Mouse (Mus musculus) heart, embryonic 15.5 days (tissue): Measurements from ENCODE around the gene Ggta1. TPM values are rescaled to one million over a fixed set of nuclear protein-coding genes. Genes with fewer than 3 reads are reported as not detected.
"Not testable (repeated sequence)": the region's sequence is repeated elsewhere in the genome, so short reads cannot be mapped to it uniquely, and the experiment has no call there.

Source experiments
- ATAC-seq: fragments of 200-750 bp; cut with Nextera tagmentation; replicated peaks from 2 replicates; pipeline ENCODE4 v1.8.0; 2017; ENCODE audit warnings: low read depth, moderate TSS enrichment; ENCODE audit not compliant: insufficient number of reproducible peaks, insufficient read depth, low FRiP score
- H3K27ac ChIP-seq: fragments of 300-500 bp; sonication (generic); 2 replicates; pipeline ENCODE4 v1.5.1; 2015; ENCODE audit warnings: mild to moderate bottlenecking, inconsistent platforms
- H3K27me3 ChIP-seq: fragments of 300-500 bp; sonication (generic); 2 replicates; pipeline ENCODE4 v1.6.1; 2015; ENCODE audit warnings: inconsistent platforms
- H3K36me3 ChIP-seq: fragments of 300-500 bp; sonication (generic); 2 replicates; pipeline ENCODE4 v1.6.1; 2015; ENCODE audit warnings: mild to moderate bottlenecking, inconsistent platforms
- H3K4me1 ChIP-seq: fragments of 300-500 bp; sonication (generic); replicated peaks from 2 replicates; pipeline ENCODE4 v1.6.1; 2015; ENCODE audit warnings: inconsistent platforms
- H3K4me2 ChIP-seq: fragments of 300-500 bp; sonication (generic); 2 replicates; pipeline ENCODE4 v1.6.1; 2015; ENCODE audit warnings: inconsistent platforms, mild to moderate bottlenecking, moderate library complexity
- H3K4me3 ChIP-seq: fragments of 300-500 bp; sonication (generic); 2 replicates; pipeline ENCODE4 v1.5.1; 2015; ENCODE audit warnings: mild to moderate bottlenecking, inconsistent platforms
- H3K9ac ChIP-seq: fragments of 300-500 bp; sonication (generic); 2 replicates; pipeline ENCODE4 v1.6.1; 2015; ENCODE audit warnings: mild to moderate bottlenecking, inconsistent platforms
- H3K9me3 ChIP-seq: fragments of 300-500 bp; sonication (generic); replicated peaks from 2 replicates; pipeline ENCODE4 v1.6.1; 2016; ENCODE audit warnings: inconsistent platforms
- WGBS: fragments of 180-500 bp; shearing (Covaris S2); methylation state at CpG from one replicate; pipeline ENCODE4 v1.1.7; 2015; ENCODE audit warnings: mixed read lengths; 5-methylcytosine and 5-hydroxymethylcytosine counted together
- polyA plus RNA-seq: library from polyadenylated mRNA; unstranded; fragments of >200 nt; fragmentation: Nextera tagmentation; extraction: Ambion mirVana; gene quantifications from 2 replicates; pipeline ENCODE4 v1.2.1, GENCODE M21; 2015

The Ggta1 gene
- polyA plus RNA-seq, 1 experiment from 2014 or later = 27.4 TPM

DNA sequence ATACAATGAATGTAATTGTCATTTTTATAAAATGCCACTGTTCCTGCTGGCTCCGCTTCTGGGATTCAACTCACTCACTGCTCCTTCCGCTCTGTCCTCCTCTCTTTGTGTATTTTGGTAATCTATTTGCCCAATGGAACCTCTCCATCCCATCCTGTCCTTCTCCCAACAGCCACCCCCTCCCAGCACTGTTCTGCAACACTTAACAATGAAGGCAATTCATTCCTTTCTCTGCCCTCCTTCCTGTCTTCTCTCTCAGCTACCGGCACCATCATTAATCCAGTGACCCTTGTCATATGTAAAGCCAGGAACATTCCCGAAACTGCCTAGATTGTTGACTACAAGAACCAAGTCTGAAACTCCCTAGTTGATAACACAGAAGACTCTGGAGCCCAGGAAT is 4.6 kb downstream of the Ggta1 start:
- no peaks in the 10 kb centered on the region for H3K36me3 ChIP-seq
- H3K4me2 ChIP-seq = no peak overlapping the region
- H3K9me3 ChIP-seq = no peaks in the 10 kb centered on the region
- no peaks in the 10 kb centered on the region for H3K27me3 ChIP-seq
- no peak for ATAC-seq
- WGBS = 81% methylated on average over 4 of the region's 4 CpGs
- H3K9ac ChIP-seq = no peak overlapping the region
- no peak overlapping the region for H3K4me3 ChIP-seq
- no peak overlapping the region; the same call in 1 of the 2 replicates for H3K27ac ChIP-seq
- peaks cover 27% of the 10 kb centered on the region for H3K4me1 ChIP-seq

DNA sequence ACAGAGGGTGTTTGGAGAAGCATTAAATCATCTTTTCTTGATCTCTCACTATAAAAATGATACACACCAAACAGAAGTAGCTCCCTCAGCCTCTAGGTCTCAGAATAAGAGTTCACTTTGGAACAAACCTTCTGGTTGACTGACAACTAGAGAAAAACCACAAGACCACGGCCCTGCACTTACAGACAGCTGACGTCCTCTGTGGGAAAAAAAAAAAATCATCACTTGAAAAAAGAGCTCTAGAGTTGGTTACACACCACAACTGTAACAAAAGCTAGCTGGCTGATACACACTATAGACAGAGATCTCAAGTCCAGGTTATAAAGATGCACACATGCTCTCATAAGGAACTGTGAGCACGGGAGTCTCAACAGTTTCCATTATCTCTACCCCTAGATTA is 9.3 kb downstream of the Ggta1 start:
- no peak overlapping the region for H3K4me2 ChIP-seq
- no peak for ATAC-seq
- WGBS = 71% methylated on average over 3 of the region's 3 CpGs
- no peak overlapping the region for H3K9ac ChIP-seq
- no peaks in the 10 kb centered on the region for H3K27me3 ChIP-seq
- no peak overlapping the region; the same call in 1 of the 2 replicates for H3K27ac ChIP-seq
- no peaks in the 10 kb centered on the region for H3K36me3 ChIP-seq
- H3K4me1 ChIP-seq = peaks cover 27% of the 10 kb centered on the region
- H3K9me3 ChIP-seq = no peaks in the 10 kb centered on the region
- no peak overlapping the region for H3K4me3 ChIP-seq

DNA sequence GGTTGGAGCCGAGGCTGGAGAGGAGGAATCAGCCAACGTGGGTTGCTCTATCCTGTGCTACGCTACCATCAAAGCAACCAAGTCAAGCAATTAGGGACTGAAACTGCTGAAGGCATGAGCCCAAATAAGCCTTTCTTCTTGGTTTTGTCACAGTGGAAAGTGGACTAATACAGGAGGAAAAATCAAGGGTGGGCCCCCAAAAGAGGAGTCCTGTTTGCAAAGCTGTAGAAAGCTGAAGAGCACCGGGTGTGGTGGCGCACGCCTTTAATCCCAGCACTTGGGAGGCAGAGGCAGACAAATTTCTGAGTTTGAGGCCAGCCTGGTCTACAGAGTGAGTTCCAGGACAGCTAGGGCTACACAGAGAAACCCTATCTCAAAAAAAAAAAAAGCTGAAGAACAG is 10.3 kb downstream of the Ggta1 start:
- 92% methylated on average over 6 of the region's 6 CpGs for WGBS
- ATAC-seq = not testable (repeated sequence)

DNA sequence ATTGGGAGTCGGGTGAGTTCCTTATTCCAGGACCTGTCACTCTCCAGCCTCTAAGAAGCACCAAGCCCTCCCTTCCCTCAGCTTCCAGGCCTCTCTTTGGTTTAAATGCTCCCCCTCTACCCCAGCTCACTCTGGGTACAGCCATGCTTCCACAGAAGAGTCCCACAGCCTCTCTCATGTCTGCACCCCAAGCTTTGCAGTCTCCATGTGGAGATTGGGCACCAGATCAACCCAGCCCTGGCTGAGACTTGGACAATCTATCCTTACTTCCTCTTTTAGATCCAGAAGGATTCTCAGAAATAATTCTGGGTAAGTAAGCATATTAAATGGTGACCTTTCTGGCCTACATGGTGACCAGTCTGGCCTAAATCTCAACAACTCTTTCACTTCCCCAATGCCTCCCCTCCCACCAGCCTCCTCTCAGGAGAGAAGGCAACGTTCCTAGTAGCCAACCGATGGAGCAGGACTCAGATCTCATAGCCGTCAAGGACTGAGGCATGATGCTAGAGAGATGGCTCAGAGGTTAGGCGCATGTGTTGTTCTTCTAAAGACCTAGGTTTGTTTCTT is 11.5 kb downstream of the Ggta1 start:
- no peak overlapping the region for H3K9ac ChIP-seq
- WGBS = 83% methylated on average over 5 of the region's 5 CpGs
- H3K36me3 ChIP-seq = no peaks in the 10 kb centered on the region
- no peaks in the 10 kb centered on the region for H3K27me3 ChIP-seq
- H3K4me1 ChIP-seq = peaks cover 44% of the 10 kb centered on the region
- no peaks in the 10 kb centered on the region for H3K9me3 ChIP-seq
- H3K4me3 ChIP-seq = no peak overlapping the region
- H3K27ac ChIP-seq = no peak overlapping the region
- no peak overlapping the region for H3K4me2 ChIP-seq
- no peak for ATAC-seq

More for the DNA sequence above, 10.3 kb downstream of the Ggta1 start:
- H3K9ac ChIP-seq, H3K9me3 ChIP-seq, H3K27ac ChIP-seq, H3K4me2 ChIP-seq, H3K27me3 ChIP-seq, H3K4me3 ChIP-seq, H3K36me3 ChIP-seq: not testable (repeated sequence)
- H3K4me1 ChIP-seq = peaks cover 33% of the 10 kb centered on the region

DNA sequence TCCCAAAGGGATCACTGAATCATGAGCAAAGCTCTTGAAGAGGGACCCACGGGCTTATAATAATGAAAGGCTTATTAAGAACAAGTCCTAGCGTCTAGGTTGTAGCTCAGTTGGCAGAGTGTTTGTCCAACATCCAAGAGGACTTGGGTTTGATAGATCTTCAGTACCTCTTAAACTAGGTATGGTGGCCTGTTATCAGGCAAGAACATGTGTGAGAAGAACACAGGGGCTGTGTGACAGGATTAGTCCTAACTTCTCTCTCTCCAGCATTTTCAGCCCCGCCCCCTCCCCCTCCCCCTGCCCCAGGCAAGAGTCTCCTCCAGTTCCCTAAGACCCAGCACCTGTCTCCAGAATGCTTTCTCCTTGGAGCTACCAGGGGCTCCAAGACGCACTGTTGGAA is 12.2 kb downstream of the Ggta1 start:
- no peaks in the 10 kb centered on the region for H3K36me3 ChIP-seq
- no peak overlapping the region for H3K9ac ChIP-seq
- WGBS = 79% methylated on average over 4 of the region's 4 CpGs
- H3K27ac ChIP-seq = no peak overlapping the region
- H3K4me2 ChIP-seq = no peak overlapping the region
- H3K27me3 ChIP-seq = no peaks in the 10 kb centered on the region
- no peaks in the 10 kb centered on the region for H3K9me3 ChIP-seq
- no peak for ATAC-seq
- no peak overlapping the region for H3K4me3 ChIP-seq
- peaks cover 51% of the 10 kb centered on the region for H3K4me1 ChIP-seq

DNA sequence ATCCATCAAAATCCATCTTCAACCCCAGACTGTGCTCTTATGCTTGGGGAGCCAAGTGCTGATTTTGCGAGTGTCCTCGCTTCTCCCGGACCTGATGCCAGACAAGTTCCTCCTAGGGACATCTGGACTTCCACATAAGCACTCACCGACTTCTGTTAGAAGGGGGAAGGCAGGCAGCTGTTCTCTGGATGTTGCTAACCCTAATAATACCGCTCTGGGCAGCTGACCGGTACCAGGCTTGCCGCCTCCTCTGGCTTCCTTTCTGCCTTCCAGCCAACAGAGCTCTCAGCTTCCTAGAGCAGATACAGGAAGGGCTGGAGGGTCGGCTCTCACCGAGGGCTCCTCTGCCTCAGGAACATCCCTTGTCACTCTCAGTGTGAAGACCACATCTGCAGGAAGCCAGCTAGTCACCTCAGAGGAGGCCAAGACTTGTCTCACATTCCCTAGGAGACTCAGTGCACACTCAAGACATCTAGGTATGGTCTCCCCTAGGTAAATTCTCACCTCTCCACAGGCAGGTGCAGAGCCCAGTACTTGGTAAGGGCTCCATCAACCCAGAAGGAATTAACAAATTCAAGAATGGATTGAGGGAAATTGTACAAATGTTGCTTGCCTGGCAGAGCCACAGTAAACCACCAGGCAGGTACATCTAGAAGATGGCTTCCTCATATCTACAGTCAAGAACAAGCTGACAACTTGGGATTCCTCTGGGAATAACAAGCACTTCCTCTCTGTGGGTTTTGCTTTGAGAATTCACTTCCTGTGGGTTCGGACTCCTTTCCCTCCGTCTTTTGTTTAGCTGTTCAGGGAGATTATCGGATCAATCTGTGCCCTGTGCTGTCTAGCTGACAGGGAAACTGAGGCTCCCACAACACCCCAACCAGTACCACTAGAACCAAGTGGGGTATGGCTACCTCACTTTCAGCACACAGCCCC is 13.1 kb downstream of the Ggta1 start:
- 59% methylated on average over 12 of the region's 12 CpGs for WGBS
- Histone ChIP-seq H3K9me3 (no peaks in the 10 kb centered on the region), H3K27me3 (no peaks in the 10 kb centered on the region), H3K4me3 (no peak overlapping the region), H3K36me3 (no peaks in the 10 kb centered on the region), H3K9ac (no peak overlapping the region), H3K27ac (peak overlapping the region; percentile 19; the same call in 1 of the 2 replicates), H3K4me2 (no peak overlapping the region), H3K4me1 (peaks cover 60% of the 10 kb centered on the region)
- ATAC-seq = no peak

DNA sequence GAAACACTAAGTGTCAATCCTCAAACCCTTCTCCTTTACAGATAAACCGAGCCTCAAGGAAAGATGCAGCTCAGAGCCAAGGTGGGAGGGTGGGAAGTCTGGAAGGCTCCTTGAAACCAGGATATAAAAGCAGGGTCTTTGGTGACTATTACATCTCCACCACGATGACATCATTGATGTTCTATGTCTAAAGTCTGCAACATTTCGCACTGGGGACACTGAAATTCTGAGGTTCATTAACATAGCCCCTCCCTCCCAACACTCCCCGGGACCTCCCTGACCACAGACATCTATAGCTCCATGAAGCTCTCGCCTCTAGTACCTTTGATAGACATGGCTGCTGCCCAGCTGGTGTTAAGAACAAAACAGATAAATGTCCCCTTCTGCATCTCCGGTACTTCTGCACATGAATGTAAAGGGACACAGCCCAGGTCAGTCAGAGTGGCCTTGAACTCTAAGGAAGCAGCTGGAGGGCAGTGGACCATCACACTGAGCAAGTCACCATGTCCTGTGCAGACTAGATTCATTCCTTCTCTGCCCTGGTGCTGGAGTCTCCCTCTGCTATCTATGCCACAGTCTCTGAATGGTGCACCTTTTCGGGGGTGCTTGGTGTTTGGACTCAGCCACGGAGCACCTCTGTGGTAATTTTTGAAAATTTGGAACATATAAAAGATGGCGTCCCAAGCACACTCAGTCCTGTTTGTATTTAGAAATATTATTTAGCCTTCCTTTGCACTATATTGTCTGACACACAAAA is 13.9 kb downstream of the Ggta1 start:
- Histone ChIP-seq H3K27ac (no peak overlapping the region; the same call in 1 of the 2 replicates), H3K4me2 (no peak overlapping the region), H3K4me1 (peaks cover 65% of the 10 kb centered on the region), H3K9me3 (no peaks in the 10 kb centered on the region), H3K9ac (no peak overlapping the region), H3K27me3 (no peaks in the 10 kb centered on the region), H3K36me3 (no peaks in the 10 kb centered on the region), H3K4me3 (no peak overlapping the region)
- ATAC-seq = no peak
- 64% methylated on average over 9 of the region's 9 CpGs for WGBS

DNA sequence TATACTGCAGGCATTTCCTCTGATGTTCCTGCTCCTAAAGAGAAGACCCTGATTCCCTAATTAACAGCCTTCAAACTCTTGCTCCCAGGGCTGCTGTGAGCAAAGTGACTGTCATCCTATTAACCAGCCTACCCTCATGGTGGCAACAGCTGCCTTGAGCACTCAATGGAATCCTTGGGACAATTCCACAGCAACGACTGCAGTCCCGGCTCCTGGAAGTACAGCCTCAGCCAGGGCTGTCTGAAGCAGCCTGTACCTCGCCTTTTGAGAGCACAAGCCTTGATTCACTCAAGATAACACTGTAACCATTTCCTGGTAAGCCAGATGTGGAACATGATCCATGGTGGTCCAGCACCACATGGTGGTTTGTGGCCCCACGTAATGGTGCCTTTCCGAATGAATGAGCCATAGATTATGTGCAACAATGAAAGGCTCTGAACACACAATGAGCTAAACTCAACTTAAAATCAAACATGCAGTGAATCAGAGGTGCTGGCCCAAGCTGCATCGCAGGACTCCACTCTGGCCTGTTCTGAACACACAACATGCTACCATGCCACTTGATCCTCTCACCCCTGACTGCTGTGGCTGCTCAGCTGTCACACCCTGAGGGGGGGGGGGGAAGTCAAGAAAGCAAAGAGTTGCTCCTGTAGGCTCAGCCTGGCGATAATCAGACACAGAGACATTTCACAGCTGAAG is 14.7 kb downstream of the Ggta1 start:
- H3K9ac ChIP-seq = no peak overlapping the region
- no peak overlapping the region for H3K4me2 ChIP-seq
- H3K36me3 ChIP-seq = no peaks in the 10 kb centered on the region
- H3K4me1 ChIP-seq = peaks cover 72% of the 10 kb centered on the region
- no peaks in the 10 kb centered on the region for H3K9me3 ChIP-seq
- 40% methylated on average over 7 of the region's 7 CpGs for WGBS
- no peak for ATAC-seq
- peak overlapping the region; percentile 46 for H3K27ac ChIP-seq
- no peaks in the 10 kb centered on the region for H3K27me3 ChIP-seq
- no peak overlapping the region for H3K4me3 ChIP-seq

DNA sequence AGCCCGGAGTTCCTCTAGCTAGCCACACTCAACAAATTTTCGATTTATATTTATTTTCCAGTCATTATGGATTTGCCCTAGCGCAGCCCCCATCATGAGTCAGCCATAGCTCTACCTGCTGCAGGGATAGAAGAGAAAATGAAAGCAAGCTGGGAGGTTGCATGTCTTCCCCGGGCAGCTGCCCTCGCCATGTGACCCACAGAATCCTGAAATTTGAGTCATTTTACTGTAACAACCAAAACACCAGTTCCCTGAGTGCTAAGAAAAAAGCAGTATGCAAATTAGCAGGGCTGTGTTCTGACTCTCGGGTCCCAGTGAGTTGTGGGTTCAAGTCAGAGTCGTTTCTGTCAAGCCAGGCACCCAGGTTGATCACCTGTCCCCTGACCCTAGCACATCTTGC is 15.6 kb downstream of the Ggta1 start:
- Histone ChIP-seq H3K4me1 (peaks cover 71% of the 10 kb centered on the region), H3K4me2 (no peak overlapping the region), H3K27ac (peak overlapping the region; percentile 58; the same call in 1 of the 2 replicates), H3K36me3 (no peaks in the 10 kb centered on the region), H3K4me3 (no peak overlapping the region), H3K9me3 (no peaks in the 10 kb centered on the region), H3K27me3 (no peaks in the 10 kb centered on the region), H3K9ac (no peak overlapping the region)
- ATAC-seq = no peak
- 78% methylated on average over 7 of the region's 7 CpGs for WGBS

DNA sequence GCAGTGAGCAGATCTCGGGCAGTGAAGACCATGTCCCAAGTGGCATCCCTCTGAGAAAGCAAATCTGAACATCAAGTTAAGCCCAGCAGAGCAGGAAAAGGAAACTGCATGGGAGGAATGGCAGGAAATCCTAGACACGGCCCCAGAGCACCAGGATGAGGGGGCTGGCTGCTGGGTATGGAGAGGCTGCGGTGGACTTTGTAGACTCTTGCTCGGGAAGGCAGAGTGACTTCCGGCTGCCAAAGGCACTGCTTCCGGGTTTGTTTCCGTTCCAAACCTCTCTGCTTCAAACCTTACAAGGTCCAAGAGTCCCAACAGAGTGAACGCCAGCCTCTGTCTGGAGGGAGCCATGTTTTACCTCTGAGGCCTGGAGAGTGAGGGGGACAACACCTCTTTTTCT is 16.2 kb downstream of the Ggta1 start:
- Histone ChIP-seq H3K36me3 (no peaks in the 10 kb centered on the region), H3K4me2 (0 out of 2 replicates have a peak overlapping the region, but pooled peaks have one; percentile 1), H3K9me3 (no peaks in the 10 kb centered on the region), H3K4me1 (peaks cover 71% of the 10 kb centered on the region), H3K4me3 (no peak overlapping the region), H3K27me3 (no peaks in the 10 kb centered on the region), H3K27ac (peak overlapping the region; percentile 58), H3K9ac (no peak overlapping the region)
- 0 out of 2 replicates have a peak, but pooled peaks have one; percentile 12 for ATAC-seq
- 60% methylated on average over 8 of the region's 8 CpGs for WGBS

DNA sequence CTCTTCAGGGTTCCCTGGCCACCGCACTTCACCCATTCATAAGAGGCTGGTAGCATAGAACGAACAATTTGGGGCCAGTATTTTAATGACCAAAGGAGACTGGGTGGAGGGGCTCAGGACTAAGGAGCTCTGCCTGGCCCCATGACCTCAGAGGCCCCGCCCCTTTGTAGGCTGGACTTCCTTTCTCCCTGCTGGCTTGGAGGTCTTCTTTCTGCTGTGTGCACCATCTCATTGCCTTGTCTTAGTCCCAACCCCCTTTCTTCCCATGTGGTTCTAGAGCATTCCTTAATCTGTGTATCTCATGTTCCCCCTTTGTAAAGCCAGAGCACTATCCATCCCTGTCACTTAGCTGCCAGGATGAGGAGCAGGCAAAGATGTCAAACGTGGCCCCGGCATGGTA is 16.7 kb downstream of the Ggta1 start:
- ATAC-seq = no peak
- H3K4me2 ChIP-seq = 0 out of 2 replicates have a peak overlapping the region, but pooled peaks have one; percentile 1
- H3K4me3 ChIP-seq = no peak overlapping the region
- peaks cover 76% of the 10 kb centered on the region for H3K4me1 ChIP-seq
- no peaks in the 10 kb centered on the region for H3K36me3 ChIP-seq
- H3K27me3 ChIP-seq = no peaks in the 10 kb centered on the region
- peak overlapping the region; percentile 58 for H3K27ac ChIP-seq
- H3K9ac ChIP-seq = no peak overlapping the region
- WGBS = 78% methylated on average over 5 of the region's 5 CpGs
- no peaks in the 10 kb centered on the region for H3K9me3 ChIP-seq
